In genomic region chr10:65324840-65325410, GRCm38 (mm10) we compare ENCODE assay signal across 26 mouse cellular contexts.
DNase-seq lines count a peak whose midpoint lies in the region; ATAC-seq and TF ChIP-seq lines count a peak whose summit lies in the region.
"Had no signal": no experiment of that assay in that cellular context is flagged by ENCODE, and none has a peak within 500 bp of the region (broad histone marks: within the 10 kb centered on the region; RNA-seq: fewer than 3 reads in every experiment).

No protein-coding gene starts in this region.

- H3K9me3 ChIP-seq in forebrain, embryonic 15.5 days: no peaks in the 10 kb centered on the region
- no peaks in the 10 kb centered on the region for H3K9me3 ChIP-seq in forebrain, embryonic 11.5 days (ENCODE audit: control insufficient read depth, low read length)
- no peaks in the 10 kb centered on the region for H3K9me3 ChIP-seq in forebrain, embryonic 16.5 days (ENCODE audit: control insufficient read depth, low read length)
- H3K9me3 ChIP-seq: embryonic facial prominence, embryonic 12.5 days; embryonic facial prominence, embryonic 15.5 days; heart, embryonic 10.5 days; heart, embryonic 13.5 days had no signal

- H3K27me3 ChIP-seq in forebrain, embryonic 15.5 days: no peaks in the 10 kb centered on the region
- no peaks in the 10 kb centered on the region for H3K27me3 ChIP-seq in forebrain, embryonic 11.5 days (ENCODE audit: control insufficient read depth, insufficient read depth, low read length)
- H3K27me3 ChIP-seq in forebrain, embryonic 16.5 days (replicated peaks; ENCODE audit: control insufficient read depth, insufficient read depth, low read length): no peaks in the 10 kb centered on the region
- H3K27me3 ChIP-seq: embryonic facial prominence, embryonic 12.5 days; embryonic facial prominence, embryonic 15.5 days; heart, embryonic 13.5 days had no signal

- H3K4me2 ChIP-seq in forebrain, embryonic 15.5 days (replicated peaks): no peak overlapping the region
- H3K4me2 ChIP-seq in forebrain, embryonic 11.5 days (ENCODE audit: low read depth, low read length, severe bottlenecking): no peak overlapping the region
- H3K4me2 ChIP-seq in forebrain, embryonic 16.5 days (ENCODE audit: low read length): no peak overlapping the region
- H3K4me2 ChIP-seq: embryonic facial prominence, embryonic 12.5 days; embryonic facial prominence, embryonic 15.5 days; heart, embryonic 13.5 days; hindbrain, embryonic 14.5 days had no signal

- ATAC-seq in forebrain, embryonic 15.5 days (replicated peaks): peak; percentile 70
- no peak for ATAC-seq in forebrain, embryonic 11.5 days (replicated peaks; ENCODE audit: low FRiP score)
- peak; percentile 90 for ATAC-seq in forebrain, embryonic 16.5 days
- ATAC-seq: CD4-positive, CD25-positive, alpha-beta regulatory T cell, adult 4 months; hindbrain, postnatal 0 days; inflammation-experienced regulatory T-cells, adult 6 months; intestine, embryonic 16.5 days had no signal

- H3K9ac ChIP-seq in forebrain, embryonic 15.5 days (replicated peaks): no peak overlapping the region
- H3K9ac ChIP-seq in forebrain, embryonic 11.5 days (ENCODE audit: low read length): no peak overlapping the region
- H3K9ac ChIP-seq in forebrain, embryonic 16.5 days (replicated peaks; ENCODE audit: low read depth, low read length): no peak overlapping the region
- H3K9ac ChIP-seq: embryonic facial prominence, embryonic 12.5 days; embryonic facial prominence, embryonic 15.5 days; heart, embryonic 13.5 days; hindbrain, embryonic 14.5 days had no signal

- H3K4me3 ChIP-seq in forebrain, embryonic 15.5 days: no peak overlapping the region
- no peak overlapping the region for H3K4me3 ChIP-seq in forebrain, embryonic 11.5 days (ENCODE audit: low read depth, low read length)
- no peak overlapping the region for H3K4me3 ChIP-seq in forebrain, embryonic 16.5 days (replicated peaks; ENCODE audit: low read length)
- H3K4me3 ChIP-seq: embryonic facial prominence, embryonic 12.5 days; embryonic facial prominence, embryonic 15.5 days; heart, adult 2 months; heart, embryonic 10.5 days; heart, embryonic 13.5 days had no signal

- 62% methylated on average over 2 of the region's 2 CpGs for WGBS in forebrain, embryonic 15.5 days
- WGBS in forebrain, embryonic 11.5 days: 80% methylated on average over 2 of the region's 2 CpGs
- 50% methylated on average over 2 of the region's 2 CpGs for WGBS in forebrain, embryonic 16.5 days

- H3K36me3 ChIP-seq in forebrain, embryonic 15.5 days: no peaks in the 10 kb centered on the region
- no peaks in the 10 kb centered on the region for H3K36me3 ChIP-seq in forebrain, embryonic 11.5 days (ENCODE audit: control insufficient read depth, insufficient read depth, low read length)
- H3K36me3 ChIP-seq in forebrain, embryonic 16.5 days (ENCODE audit: control insufficient read depth, insufficient read depth): no peaks in the 10 kb centered on the region
- H3K36me3 ChIP-seq: embryonic facial prominence, embryonic 12.5 days; embryonic facial prominence, embryonic 15.5 days; heart, embryonic 10.5 days; heart, embryonic 13.5 days had no signal

- no peak for TF ChIP-seq POLR2A in brain, embryonic 14.5 days (IDR thresholded peaks at IDR 0.05; ENCODE audit: borderline replicate concordance, extremely low read depth, insufficient read depth, insufficient read length, poor library complexity, severe bottlenecking)

- no peak overlapping the region for H3K27ac ChIP-seq in forebrain, embryonic 15.5 days (replicated peaks)
- no peak overlapping the region for H3K27ac ChIP-seq in forebrain, embryonic 11.5 days (ENCODE audit: low read depth, low read length)
- no peak overlapping the region for H3K27ac ChIP-seq in forebrain, embryonic 16.5 days (ENCODE audit: low read length)
- H3K27ac ChIP-seq: embryonic facial prominence, embryonic 12.5 days; embryonic facial prominence, embryonic 15.5 days; heart, adult 2 months; heart, embryonic 10.5 days; heart, embryonic 13.5 days; hindbrain, embryonic 14.5 days; hindbrain, postnatal 0 days had no signal

- TF ChIP-seq CTCF in brain, embryonic 14.5 days (IDR thresholded peaks at IDR 0.05; ENCODE audit: borderline replicate concordance, extremely low read depth, insufficient read depth, insufficient read length): no peak

- no peak for DNase-seq in forebrain, embryonic 11.5 days (ENCODE audit: low spot score)
- peak; percentile 54 for DNase-seq in brain, embryonic 14.5 days (ENCODE audit: low read depth)
- DNase-seq in urinary bladder, adult 18-20 months (ENCODE audit: low spot score in 2 of 2): no peak
- DNase-seq in urinary bladder, postnatal 25 days (ENCODE audit: low spot score): no peak
- DNase-seq: adrenal gland, adult 2 months; adrenal gland, postnatal 14 days; cerebellum, adult 11 months; cerebellum, adult 2 months; cerebellum, adult 9-11 months; cerebellum, postnatal 25 days; gastrocnemius, postnatal 10 days; gastrocnemius, postnatal 36 days; heart, adult 2 months; heart, postnatal 14 days; heart, postnatal 4 days had no signal

- no peaks in the 10 kb centered on the region for H3K4me1 ChIP-seq in forebrain, embryonic 15.5 days
- no peaks in the 10 kb centered on the region for H3K4me1 ChIP-seq in forebrain, embryonic 11.5 days (replicated peaks; ENCODE audit: control insufficient read depth, insufficient read depth, low read length)
- H3K4me1 ChIP-seq in forebrain, embryonic 16.5 days (replicated peaks; ENCODE audit: control insufficient read depth, insufficient read depth, low read length): no peaks in the 10 kb centered on the region
- H3K4me1 ChIP-seq: embryonic facial prominence, embryonic 12.5 days; embryonic facial prominence, embryonic 15.5 days; heart, embryonic 10.5 days; heart, embryonic 13.5 days had no signal
